Mouse (Mus musculus) neural tube, embryonic 10.5 days (tissue): ENCODE measurements around the gene Chchd5.

ENCODE experiments used
- DNase-seq: peaks from one replicate; pipeline ENCODE4 v3.0.0-alpha.2; 2017; ENCODE audit warnings: low spot score; ENCODE audit errors: extremely low spot score

Gene Chchd5

DNA sequence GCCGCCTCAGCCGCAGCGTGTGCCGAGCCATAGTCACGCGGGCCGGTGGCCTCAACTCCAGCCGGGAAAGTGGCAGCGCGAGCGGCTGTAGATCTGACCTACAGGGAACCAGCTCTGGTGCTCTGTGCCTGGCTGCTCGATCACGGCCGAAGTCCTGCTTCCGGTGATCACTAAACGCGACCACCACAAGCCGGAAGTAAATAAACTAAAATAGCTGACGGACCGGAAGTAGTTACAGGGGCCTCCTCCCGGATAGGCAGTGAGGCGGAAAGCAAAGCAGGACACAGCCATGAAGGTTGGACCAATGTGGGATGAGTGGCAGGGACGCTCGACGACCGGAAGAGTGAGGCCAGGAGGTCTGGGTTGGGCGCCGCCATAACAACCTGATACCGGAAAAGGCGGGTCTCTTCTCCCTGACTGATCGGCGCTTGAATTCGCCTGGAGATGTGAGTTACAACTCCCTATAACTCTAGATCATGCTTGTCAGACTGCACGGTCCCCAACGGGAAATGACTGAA lies at the start of gene Chchd5:
TSS of gene Chchd5 (plus strand) at position 289 of the 518 bp plus-strand sequence.
- peak; percentile 92 for DNase-seq

DNA sequence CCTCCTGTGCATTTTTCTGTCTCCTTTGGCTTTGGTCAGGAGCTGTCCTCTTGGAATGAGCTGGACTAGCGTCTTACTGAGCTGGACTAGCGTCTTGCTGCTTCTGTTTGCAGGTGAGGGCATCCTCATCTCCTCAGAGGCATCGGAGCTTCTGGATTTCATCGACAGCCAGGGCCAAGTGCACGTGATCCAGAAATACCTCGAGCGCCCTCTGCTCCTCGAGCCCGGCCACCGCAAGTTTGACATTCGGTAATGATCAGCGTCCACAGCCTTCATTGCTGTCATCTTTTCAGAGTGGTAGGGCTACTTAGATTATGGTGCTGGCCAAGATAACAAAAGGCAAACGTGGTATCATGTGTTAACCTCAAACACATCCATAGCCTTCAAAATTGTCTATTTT lies 48.4 kb upstream of the Chchd5 start:
- DNase-seq: no peak

DNA sequence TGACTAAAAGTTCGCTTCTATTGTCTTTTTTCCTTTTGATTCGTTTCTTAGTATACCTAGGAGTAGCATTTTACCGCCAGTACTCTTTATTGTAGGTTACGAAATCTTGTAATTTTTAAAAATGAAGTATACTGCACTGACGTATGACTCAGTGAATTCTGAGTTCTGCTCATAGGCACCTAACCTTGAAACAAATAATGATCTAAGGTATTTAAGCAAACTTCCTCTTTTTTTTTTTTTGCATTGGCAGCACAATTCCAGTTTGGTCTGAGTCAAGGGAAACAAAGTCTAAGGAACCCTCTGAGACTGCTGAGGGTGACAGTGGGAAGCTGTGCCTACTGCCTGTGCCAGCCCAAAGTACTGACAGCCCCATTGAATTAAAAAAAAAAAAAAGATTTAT lies 46.0 kb upstream of the Chchd5 start:
- no peak for DNase-seq

DNA sequence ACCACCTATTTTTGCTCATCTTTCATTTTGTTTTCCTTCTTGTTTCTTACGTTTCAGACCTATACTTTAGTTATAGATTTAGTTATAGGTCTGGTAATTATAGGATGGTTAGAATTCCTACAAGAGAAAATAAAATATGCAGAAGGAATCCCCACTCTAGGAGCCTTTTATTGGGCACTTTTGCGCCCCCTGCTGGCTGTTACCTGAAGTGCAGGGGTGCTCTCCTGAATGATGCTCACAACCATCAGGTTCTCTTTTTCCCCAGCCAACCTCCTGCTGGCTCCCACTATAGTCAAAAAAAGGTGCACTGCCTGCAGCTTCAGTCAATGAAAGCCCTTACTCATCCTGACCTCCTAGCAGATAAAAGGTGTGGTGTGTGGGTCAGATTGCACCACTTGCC lies 44.5 kb upstream of the Chchd5 start:
- peak; percentile 50 for DNase-seq

DNA sequence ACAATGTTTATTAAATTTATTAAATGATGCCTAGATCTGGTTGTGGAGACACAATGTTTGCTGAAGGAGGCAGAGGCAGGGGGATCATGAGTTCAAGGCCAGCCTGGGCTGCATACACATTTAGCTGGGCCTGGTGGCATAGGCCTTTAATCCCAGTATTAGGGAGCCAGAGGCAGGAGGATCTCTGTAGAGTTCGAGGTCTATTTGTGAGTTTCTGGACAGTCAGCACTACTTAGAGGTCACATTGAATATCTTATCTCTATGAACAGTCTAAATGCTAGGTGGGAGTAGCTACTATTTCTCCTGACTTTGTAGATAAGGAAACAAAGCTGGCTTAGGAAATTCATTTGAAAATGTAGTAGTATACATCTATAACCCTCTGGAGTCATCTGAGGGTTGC lies 42.0 kb upstream of the Chchd5 start:
- no peak for DNase-seq

DNA sequence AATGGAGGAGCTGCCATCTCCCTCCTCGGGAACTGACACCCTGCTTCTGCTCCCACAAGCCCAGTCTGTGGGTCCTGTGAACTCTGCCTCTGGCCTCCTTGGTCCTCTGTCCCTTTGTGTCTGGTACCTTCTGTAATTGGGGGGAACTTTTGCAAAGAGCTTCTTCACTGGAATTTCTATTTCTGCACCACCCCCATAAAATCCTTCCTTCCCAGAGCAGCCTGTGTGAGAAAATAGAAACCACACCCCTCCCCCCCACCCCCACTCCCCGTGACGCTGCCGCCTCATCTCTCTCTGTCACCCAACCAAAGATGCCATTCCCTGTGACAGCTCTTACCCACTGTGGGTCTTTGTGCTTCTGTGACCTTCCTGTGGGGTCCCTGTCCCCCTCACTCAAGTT lies 39.1 kb upstream of the Chchd5 start:
- no peak for DNase-seq

DNA sequence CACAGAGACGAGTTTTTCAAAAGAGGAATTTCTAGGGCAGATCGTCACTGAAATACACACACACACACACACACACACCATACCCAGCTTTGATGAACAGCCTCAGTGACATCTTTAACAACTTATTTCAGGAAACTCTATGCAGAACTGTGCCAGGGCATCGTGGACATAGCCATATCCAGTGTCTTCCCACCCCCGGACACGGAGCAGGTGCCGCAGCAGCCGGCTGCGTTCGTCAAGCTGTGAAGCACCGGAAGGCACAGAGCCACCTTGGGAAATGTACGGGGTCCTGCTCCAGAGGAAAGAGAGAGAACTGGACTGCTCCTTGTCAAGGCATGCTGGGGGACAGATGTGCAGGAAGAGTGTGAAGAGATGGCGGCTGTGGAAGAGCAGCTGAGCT lies 36.7 kb upstream of the Chchd5 start:
- no peak for DNase-seq

DNA sequence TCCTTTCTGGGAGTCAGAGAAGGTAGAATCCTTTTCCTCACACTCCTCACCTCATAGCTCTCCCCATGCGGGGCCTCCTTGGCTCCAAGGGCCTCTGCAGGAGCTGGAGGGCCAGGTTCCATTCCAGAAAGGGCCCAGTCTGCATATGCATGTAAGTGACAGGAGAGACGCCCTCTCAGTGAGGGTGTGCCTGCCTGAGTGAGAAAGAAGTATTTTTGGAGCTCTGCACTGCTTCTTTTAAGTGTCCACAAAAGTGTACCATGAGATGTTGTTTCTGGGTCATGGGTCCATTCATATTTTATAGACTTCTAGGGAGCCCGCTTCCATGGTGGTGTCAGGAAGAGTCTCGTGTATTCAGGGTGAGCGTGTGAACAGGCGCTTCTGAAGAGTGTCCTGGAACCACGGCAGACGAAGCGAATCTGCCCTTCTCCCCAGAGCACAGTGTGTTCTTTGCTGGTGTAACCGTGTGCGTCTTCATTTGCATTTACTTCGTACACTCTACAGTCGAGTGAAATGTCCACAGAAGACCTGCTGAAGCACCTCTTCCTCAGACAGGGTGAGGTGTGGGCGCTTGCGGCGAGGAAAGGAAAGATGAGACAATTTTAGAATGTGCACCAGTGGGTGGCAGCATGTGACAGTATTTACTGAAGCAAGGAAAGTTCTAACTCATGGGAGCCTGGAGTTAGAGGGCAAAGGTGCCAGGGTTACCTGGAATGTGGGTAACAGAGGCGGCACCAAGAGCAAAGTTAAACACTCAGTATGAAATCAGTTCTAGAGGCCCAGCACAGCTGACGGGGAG lies 35.4 kb upstream of the Chchd5 start:
- DNase-seq: no peak

DNA sequence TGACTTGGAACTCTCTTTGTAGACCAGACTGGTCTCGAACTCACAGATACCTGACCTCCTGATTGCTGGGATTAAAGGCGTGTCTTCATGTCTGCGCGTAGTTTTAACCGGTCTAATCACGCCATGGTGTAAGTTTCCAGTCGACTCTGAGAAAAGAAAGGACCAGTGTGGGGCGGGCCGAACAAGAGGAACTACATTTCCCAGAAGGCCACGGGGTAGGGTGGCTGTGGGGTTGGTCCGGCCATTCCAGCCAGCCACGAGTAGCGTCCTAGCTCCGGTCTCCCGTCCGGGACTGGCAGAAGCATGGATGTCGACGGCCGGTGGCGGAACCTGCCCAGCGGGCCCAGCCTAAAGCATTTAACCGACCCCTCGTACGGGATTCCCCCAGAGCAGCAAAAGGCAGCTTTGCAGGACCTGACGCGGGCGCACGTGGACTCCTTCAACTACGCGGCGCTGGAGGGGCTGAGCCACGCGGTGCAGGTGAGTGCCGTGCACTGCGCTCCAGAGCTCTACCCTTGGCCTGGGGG lies 28.7 kb upstream of the Chchd5 start, which contains the start of gene Polr1b:
TSS of gene Polr1b (plus strand) at position 212 of the 527 bp plus-strand sequence.
- DNase-seq: peak; percentile 90

DNA sequence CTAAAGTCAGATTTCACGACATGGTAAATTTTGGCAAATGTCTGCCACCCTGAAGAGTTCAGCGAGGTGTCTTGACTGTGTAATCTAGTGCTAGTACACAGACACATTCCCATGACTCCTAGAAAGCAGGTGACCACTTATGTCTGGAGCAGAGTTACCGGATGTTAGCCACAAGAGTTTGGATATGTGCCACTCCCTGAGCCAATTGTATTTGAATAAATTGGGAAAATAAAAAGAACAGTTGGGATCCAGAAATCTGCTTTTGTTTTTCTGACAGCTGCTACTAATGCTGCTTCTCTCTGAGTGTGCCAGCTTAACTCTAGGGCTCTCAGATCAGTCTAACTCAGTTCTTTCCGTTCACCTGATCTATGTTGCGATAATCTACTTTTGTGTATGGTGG lies 16.6 kb upstream of the Chchd5 start:
- no peak for DNase-seq

DNA sequence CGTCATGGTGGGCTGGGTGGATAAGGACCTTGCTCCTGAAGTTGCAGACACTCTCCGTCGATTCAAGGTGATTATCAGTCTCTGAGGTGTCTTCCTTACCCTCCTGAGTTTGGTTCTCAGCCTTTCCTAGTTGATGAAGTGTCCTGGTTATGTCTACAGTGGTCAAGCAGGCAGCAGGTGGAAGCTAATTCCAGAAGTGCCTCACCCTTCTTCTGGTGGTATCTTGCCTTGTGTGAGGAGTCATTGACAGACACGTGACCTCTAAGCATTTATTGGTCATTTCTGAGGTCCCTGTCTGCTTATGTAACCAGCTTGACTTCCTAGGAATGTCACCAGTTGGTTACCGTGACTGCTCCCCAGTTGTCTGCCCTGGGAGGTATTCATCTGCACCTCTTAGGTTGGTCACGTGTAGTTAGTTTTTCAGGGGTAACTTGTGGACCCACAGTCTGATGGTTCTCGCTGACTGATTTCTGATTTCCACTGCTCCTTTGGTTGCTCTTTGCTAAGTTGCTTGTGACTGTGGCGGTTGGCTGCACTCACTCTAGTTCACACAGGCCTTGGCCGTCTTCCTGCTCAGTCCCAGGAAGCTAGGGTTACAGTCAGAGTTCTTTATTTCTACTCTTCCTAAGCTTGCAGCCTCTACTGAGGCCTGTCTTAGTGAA lies 13.7 kb upstream of the Chchd5 start:
- DNase-seq: no peak

DNA sequence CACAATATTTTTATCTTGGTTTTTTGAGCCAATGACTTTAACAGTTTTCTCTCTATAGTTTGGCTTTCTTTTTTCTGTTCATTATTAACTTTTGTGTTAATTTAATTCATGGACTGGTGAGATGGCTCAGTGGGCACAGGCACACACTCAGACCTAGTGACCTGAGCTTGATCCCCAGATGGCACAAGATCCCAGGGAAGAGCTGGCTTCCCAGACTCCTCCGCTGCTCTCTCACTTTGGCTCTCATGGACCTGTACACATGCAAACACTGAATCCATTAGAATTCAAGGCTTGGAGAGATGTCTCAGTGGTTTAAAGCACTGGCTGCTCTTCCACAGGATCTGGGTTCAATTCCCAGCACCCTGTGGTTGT lies 13.1 kb upstream of the Chchd5 start:
- no peak for DNase-seq

DNA sequence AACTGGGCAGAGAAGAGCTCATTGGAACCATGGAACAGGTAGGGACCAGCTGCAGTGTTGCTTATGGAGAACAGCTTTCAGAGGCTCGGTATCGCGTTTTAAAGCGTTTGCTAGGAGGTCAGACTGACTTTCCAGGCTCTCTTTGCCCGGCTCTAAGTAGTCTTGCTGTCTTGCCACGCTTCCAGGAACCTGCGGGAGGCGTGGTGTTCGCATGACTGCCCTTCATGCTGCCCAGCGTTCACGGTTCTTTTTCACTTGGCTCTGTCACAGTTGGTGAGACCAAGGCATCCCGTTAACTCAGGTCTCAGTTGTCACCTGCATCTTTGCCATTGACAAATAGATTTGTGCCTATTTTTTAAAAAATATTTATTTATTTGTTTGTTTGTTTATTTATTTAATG lies 11.4 kb upstream of the Chchd5 start:
- no peak for DNase-seq

DNA sequence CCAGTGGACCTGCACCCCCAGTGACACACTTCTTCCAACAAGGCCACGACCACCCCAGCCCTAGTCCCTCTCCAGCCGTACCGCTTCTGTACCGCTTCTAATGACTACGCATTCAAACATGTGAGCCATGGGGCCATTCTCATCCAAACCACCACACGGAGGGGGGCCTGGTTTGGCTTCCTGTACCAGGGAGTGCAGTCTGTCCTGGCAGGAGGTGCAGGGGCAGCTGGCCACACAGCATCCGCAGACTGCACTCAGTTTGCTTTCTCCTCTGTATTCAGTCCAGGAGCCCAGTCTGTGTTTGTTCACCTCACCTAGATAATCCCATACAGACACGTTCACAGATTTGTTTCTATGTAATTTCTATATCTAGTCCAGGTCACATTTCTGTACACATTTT lies 7.5 kb upstream of the Chchd5 start:
- no peak for DNase-seq

DNA sequence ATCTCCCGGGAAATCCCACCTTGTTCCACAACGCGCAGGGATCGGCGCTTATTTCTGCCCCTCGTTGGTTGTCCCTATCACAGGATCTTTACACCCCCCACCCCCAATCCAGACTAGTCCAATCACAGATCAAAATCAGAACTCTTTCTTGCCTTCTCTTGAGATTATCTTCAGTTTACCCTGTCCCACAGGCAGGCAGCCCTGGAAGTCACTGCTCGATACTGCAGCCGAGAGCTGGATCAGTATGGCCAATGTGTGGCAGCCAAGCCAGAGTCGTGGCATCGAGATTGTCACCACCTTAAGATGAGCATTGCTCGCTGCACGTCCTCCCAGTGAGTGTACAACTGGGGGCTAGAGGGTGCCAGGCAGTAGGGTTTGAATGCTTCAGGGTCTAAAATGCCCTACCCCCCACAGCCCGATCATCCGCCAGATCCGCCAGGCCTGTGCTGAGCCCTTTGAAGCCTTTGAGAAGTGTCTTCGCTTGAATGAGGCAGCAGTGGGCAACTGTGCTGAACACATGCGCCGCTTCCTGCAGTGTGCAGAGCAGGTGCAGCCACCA lies 566 bp downstream of the Chchd5 start:
- no peak for DNase-seq

DNA sequence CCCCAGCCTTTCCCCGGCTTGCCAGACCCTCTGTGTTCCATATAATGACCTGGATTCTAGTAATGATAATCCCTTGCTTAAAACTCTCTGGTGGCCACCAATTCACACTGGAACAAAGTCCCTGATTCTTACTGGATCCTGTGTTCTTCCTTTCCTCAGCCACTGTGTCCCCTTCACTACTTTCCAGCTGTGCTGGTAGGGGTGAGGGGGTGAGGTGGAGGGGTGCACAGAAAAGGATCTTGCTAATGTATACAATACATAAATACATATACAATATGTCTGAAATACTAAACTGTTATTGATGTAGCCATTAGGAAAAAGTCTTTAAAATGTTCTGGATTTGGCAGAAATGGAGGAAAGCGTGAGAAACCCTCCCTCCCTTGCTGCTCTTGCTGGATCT lies 1.3 kb downstream of the Chchd5 start:
- DNase-seq: no peak

DNA sequence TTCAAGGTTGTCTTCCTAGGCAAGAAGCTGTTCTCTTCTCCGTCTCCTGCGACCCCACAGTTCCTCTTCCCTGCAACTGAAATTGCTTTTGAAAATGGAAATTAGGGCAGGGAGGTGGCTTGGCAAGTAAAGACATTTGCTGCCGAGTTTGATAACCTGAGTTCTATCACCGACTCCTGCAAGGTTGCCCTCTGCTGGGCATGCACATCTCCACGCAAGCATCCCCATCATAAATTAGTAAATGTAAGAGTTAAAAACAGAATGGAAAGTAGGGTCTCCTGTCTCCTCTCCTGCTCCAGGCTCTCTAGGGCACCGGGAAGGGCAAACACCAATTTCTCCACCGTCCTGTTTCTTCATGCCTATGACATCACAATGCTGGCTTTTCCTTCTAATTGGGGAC lies 2.7 kb downstream of the Chchd5 start:
- DNase-seq: no peak

DNA sequence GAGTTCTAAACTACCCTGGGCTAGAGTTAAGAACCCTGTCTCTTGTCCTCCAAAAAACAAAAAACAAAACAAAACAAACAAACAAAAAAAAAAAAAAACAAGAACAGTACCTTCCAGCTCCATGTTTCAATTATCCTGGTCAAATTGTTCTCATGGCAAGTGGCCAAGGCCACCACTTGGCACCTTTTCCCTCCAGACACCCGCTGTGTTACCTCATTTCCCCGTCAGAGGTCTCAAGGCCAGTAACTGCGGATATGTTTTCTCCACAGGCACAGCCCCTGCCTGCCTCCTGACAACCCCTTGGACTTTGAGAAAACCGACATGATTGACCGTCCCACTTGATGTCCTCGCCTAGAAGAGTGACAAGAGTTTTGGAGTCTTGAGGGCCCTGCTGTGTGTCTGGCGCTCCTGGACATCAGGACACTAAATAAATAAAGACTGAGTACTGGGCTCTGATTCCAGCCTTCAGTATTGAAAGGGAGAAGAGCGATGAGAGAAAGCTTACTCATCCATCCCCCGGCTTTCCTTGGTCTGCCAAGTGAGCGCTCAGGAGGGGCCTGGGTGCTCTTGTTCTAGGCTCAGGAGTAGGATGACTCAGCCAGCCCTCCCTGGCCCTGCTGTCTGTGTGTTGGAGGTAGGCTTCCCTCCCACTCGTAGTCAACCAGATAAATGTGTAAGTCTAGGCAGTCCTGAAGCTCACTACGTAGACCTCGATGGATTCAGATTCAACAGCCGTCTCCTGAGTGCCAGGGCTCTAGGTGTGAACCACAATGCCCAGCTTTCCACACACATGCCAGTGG lies 3.7 kb downstream of the Chchd5 start:
- DNase-seq: no peak

DNA sequence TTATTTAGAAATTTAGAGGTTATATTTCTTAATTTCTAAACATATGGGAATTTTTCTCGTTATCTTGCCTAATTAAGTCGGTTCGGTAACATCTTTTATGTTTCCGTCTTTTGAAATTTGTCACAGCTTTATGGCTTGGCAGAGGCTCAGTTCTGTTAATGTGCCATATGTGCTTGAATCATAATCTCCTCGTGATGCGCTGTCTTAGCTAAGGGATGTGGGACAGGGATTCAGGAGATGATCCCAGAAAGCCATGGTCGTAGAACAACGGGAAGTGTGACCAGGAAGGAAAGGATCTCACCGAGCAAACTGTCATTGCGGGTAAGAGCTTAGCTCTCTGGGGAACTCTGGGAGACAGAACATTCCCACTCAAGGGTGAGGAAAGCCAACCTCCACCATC lies 10.4 kb downstream of the Chchd5 start:
- no peak for DNase-seq

DNA sequence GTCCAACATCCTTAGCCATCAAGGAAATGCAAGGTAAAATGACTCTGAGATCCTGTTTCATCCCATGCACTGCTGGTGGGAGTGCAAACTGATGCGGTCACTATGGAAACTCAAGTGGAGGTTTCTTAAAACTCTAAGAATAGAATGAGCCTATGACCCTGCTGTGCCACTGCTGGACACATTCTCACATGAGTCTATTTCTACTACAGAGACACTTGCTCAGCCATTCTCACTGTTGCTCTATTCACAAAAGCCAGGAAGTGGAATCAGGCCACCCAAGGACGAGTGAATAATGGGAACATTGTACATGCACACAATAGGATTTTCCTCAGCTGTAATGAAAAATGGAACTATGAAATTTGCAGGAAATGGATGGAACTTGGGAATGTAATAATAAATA lies 19.3 kb downstream of the Chchd5 start:
- no peak for DNase-seq

DNA sequence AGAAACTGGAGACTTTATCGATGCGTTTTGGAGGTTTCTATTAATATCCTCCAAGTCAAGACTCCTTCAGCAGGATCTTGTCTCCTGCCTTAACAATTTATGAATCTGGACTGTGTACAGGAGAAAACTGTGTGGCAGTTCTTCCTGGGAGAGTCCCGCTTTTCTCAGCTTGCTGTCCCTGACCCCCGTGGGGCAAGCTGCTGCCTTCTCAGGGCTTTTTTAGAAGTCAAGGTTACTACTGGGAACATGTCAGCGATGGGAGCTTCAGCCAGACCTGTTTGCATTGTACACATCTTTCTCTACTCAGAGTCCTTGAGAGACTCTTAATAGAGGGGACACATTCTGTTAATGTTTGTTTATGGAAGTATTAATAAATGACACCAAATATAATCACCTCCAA lies 20.9 kb downstream of the Chchd5 start:
- no peak for DNase-seq
